Mouse (Mus musculus): Measurements from ENCODE around the gene Slc12a7. TPM values are rescaled to one million over a fixed set of nuclear protein-coding genes. Genes with fewer than 3 reads are reported as not detected.
A peak's percentile ranks its signal among the peaks of the same experiment; 100 is the strongest.

Gene Slc12a7
- polyA plus RNA-seq, 1 experiment: 94.5 TPM

GRCm38 (mm10) chr13:73757362-73757761 is 24.5 kb downstream of the Slc12a7 start:
- Histone ChIP-seq H3K36me3 (ENCODE audit: control insufficient read depth, insufficient read depth, low read length, poor library complexity, severe bottlenecking) (no peaks in the 10 kb centered on the region), H3K9me3 (replicated peaks; ENCODE audit: control insufficient read depth, insufficient read depth, low read length, poor library complexity, severe bottlenecking) (no peaks in the 10 kb centered on the region), H3K27ac (ENCODE audit: insufficient read depth, low read length) (no peak overlapping the region), H3K4me1 (ENCODE audit: control insufficient read depth, insufficient read depth, low read length) (peaks cover 2% of the 10 kb centered on the region), H3K27me3 (ENCODE audit: control insufficient read depth, insufficient read depth, low read length, poor library complexity, severe bottlenecking) (no peaks in the 10 kb centered on the region), H3K9ac (ENCODE audit: low read depth, poor library complexity, severe bottlenecking) (no peak overlapping the region), H3K4me3 (ENCODE audit: low read depth, low read length) (no peak overlapping the region)
- no peak for TF ChIP-seq POLR2A (IDR thresholded peaks at IDR 0.05; ENCODE audit: insufficient read depth, low read length)
- no peak for TF ChIP-seq EP300 (IDR thresholded peaks at IDR 0.05; ENCODE audit: insufficient read depth, low read depth, low read length)
- TF ChIP-seq CTCF (IDR thresholded peaks at IDR 0.05; ENCODE audit: low read depth, low read length): no peak

GRCm38 (mm10) chr13:73759596-73759995 is 26.7 kb downstream of the Slc12a7 start:
- no peak overlapping the region for H3K9ac ChIP-seq (ENCODE audit: low read depth, poor library complexity, severe bottlenecking)
- no peaks in the 10 kb centered on the region for H3K36me3 ChIP-seq (ENCODE audit: control insufficient read depth, insufficient read depth, low read length, poor library complexity, severe bottlenecking)
- H3K27me3 ChIP-seq (ENCODE audit: control insufficient read depth, insufficient read depth, low read length, poor library complexity, severe bottlenecking): no peaks in the 10 kb centered on the region
- no peak overlapping the region for H3K4me3 ChIP-seq (ENCODE audit: low read depth, low read length)
- peaks cover 2% of the 10 kb centered on the region for H3K4me1 ChIP-seq (ENCODE audit: control insufficient read depth, insufficient read depth, low read length)
- TF ChIP-seq POLR2A (IDR thresholded peaks at IDR 0.05; ENCODE audit: insufficient read depth, low read length): no peak
- no peak for TF ChIP-seq CTCF (IDR thresholded peaks at IDR 0.05; ENCODE audit: low read depth, low read length)
- no peak for TF ChIP-seq EP300 (IDR thresholded peaks at IDR 0.05; ENCODE audit: insufficient read depth, low read depth, low read length)
- H3K27ac ChIP-seq (ENCODE audit: insufficient read depth, low read length): no peak overlapping the region
- H3K9me3 ChIP-seq (replicated peaks; ENCODE audit: control insufficient read depth, insufficient read depth, low read length, poor library complexity, severe bottlenecking): no peaks in the 10 kb centered on the region

- Histone ChIP-seq H3K27me3 (ENCODE audit: control insufficient read depth, insufficient read depth, low read length, poor library complexity, severe bottlenecking) (no peaks in the 10 kb centered on the region), H3K4me3 (ENCODE audit: low read depth, low read length) (no peak overlapping the region), H3K9me3 (replicated peaks; ENCODE audit: control insufficient read depth, insufficient read depth, low read length, poor library complexity, severe bottlenecking) (no peaks in the 10 kb centered on the region), H3K4me1 (ENCODE audit: control insufficient read depth, insufficient read depth, low read length) (peaks cover 2% of the 10 kb centered on the region), H3K9ac (ENCODE audit: low read depth, poor library complexity, severe bottlenecking) (no peak overlapping the region), H3K36me3 (ENCODE audit: control insufficient read depth, insufficient read depth, low read length, poor library complexity, severe bottlenecking) (no peaks in the 10 kb centered on the region), H3K27ac (ENCODE audit: insufficient read depth, low read length) (no peak overlapping the region)
- no peak for TF ChIP-seq POLR2A (IDR thresholded peaks at IDR 0.05; ENCODE audit: insufficient read depth, low read length)
- TF ChIP-seq EP300 (IDR thresholded peaks at IDR 0.05; ENCODE audit: insufficient read depth, low read depth, low read length): no peak
- TF ChIP-seq CTCF (IDR thresholded peaks at IDR 0.05; ENCODE audit: low read depth, low read length): no peak
These were observed 27.2 kb downstream of the Slc12a7 start for GRCm38 (mm10) chr13:73760126-73760525.

GRCm38 (mm10) chr13:73762938-73763337 is 30.0 kb downstream of the Slc12a7 start:
- Histone ChIP-seq H3K27me3 (ENCODE audit: control insufficient read depth, insufficient read depth, low read length, poor library complexity, severe bottlenecking) (no peaks in the 10 kb centered on the region), H3K4me1 (ENCODE audit: control insufficient read depth, insufficient read depth, low read length) (peaks cover 2% of the 10 kb centered on the region), H3K9me3 (replicated peaks; ENCODE audit: control insufficient read depth, insufficient read depth, low read length, poor library complexity, severe bottlenecking) (no peaks in the 10 kb centered on the region), H3K27ac (ENCODE audit: insufficient read depth, low read length) (peak overlapping the region; percentile 57), H3K36me3 (ENCODE audit: control insufficient read depth, insufficient read depth, low read length, poor library complexity, severe bottlenecking) (peaks cover 4% of the 10 kb centered on the region; the same call in 1 of the 2 replicates), H3K9ac (ENCODE audit: low read depth, poor library complexity, severe bottlenecking) (peak overlapping the region; percentile 54), H3K4me3 (ENCODE audit: low read depth, low read length) (peak overlapping the region; percentile 71)
- TF ChIP-seq CTCF (IDR thresholded peaks at IDR 0.05; ENCODE audit: low read depth, low read length): no peak
- TF ChIP-seq POLR2A (IDR thresholded peaks at IDR 0.05; ENCODE audit: insufficient read depth, low read length): no peak
- TF ChIP-seq EP300 (IDR thresholded peaks at IDR 0.05; ENCODE audit: insufficient read depth, low read depth, low read length): no peak

DNA sequence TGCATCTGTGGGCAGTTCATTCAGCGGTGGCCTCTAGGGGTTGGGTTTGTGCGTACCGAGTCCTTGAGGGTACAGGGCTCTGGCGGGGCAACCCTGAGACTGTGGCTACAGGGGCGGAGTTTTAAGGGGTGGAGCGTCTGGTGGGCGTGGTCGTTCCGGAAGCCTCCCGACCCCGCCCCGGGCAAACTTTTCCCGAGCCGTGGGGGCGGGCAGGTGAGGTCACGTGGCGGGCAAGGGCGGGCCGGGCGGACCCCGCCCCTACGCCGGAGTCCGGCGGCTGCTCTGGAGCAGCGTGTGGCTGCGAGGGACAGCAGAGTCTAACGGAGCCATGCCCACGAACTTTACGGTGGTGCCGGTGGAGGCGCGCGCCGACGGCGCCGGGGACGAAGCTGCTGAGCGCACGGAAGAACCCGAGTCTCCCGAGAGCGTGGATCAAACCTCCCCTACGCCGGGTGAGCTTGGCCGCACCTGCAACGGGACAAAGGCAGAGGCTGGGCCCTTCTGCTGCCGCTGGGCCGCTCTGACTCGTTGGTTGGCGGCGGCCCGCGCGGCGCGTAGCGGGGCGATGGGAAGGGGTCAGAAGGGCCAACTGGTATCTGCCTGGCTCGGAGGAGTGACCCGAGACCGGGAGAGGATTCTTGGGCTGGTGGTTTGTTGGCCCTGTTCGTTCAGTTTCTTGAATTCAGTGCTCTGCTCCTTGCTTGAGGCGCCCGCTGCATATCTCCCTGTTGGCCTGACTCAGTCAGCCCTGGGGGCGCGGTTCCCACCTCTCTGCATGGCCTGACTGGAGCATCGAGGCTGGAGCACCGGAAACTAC is 30.8 kb downstream of the Slc12a7 start:
- Histone ChIP-seq H3K4me1 (ENCODE audit: control insufficient read depth, insufficient read depth, low read length) (peaks cover 4% of the 10 kb centered on the region), H3K9ac (ENCODE audit: low read depth, poor library complexity, severe bottlenecking) (peak overlapping the region; percentile 78), H3K36me3 (ENCODE audit: control insufficient read depth, insufficient read depth, low read length, poor library complexity, severe bottlenecking) (peaks cover 4% of the 10 kb centered on the region; the same call in 1 of the 2 replicates), H3K27me3 (ENCODE audit: control insufficient read depth, insufficient read depth, low read length, poor library complexity, severe bottlenecking) (no peaks in the 10 kb centered on the region), H3K27ac (ENCODE audit: insufficient read depth, low read length) (peak overlapping the region; percentile 57), H3K4me3 (ENCODE audit: low read depth, low read length) (peak overlapping the region; percentile 78), H3K9me3 (replicated peaks; ENCODE audit: control insufficient read depth, insufficient read depth, low read length, poor library complexity, severe bottlenecking) (no peaks in the 10 kb centered on the region)
- peak; percentile 68 for TF ChIP-seq EP300 (IDR thresholded peaks at IDR 0.05; ENCODE audit: insufficient read depth, low read depth, low read length)
- TF ChIP-seq POLR2A (IDR thresholded peaks at IDR 0.05; ENCODE audit: insufficient read depth, low read length): peak; percentile 82
- TF ChIP-seq CTCF (IDR thresholded peaks at IDR 0.05; ENCODE audit: low read depth, low read length): no peak

GRCm38 (mm10) chr13:73764256-73764775 is 31.4 kb downstream of the Slc12a7 start:
- Histone ChIP-seq H3K9me3 (replicated peaks; ENCODE audit: control insufficient read depth, insufficient read depth, low read length, poor library complexity, severe bottlenecking) (no peaks in the 10 kb centered on the region), H3K4me3 (ENCODE audit: low read depth, low read length) (peak overlapping the region; percentile 78), H3K9ac (ENCODE audit: low read depth, poor library complexity, severe bottlenecking) (peak overlapping the region; percentile 78), H3K27me3 (ENCODE audit: control insufficient read depth, insufficient read depth, low read length, poor library complexity, severe bottlenecking) (no peaks in the 10 kb centered on the region), H3K36me3 (ENCODE audit: control insufficient read depth, insufficient read depth, low read length, poor library complexity, severe bottlenecking) (peaks cover 4% of the 10 kb centered on the region; the same call in 1 of the 2 replicates), H3K27ac (ENCODE audit: insufficient read depth, low read length) (peak overlapping the region; percentile 14), H3K4me1 (ENCODE audit: control insufficient read depth, insufficient read depth, low read length) (peaks cover 6% of the 10 kb centered on the region)
- TF ChIP-seq CTCF (IDR thresholded peaks at IDR 0.05; ENCODE audit: low read depth, low read length): no peak
- TF ChIP-seq EP300 (IDR thresholded peaks at IDR 0.05; ENCODE audit: insufficient read depth, low read depth, low read length): no peak
- TF ChIP-seq POLR2A (IDR thresholded peaks at IDR 0.05; ENCODE audit: insufficient read depth, low read length): no peak

All from ES-Bruce4 (cell line).